Mouse (Mus musculus) lung, postnatal 0 days (tissue): ENCODE results near the gene Ppp4r3a.

ENCODE experiments used
- CTCF ChIP-seq: IDR thresholded peaks from 2 replicates; pipeline ENCODE4 v1.5.1; 2016; ENCODE audit warnings: antibody characterized with exemption, mild to moderate bottlenecking
- EP300 ChIP-seq: IDR thresholded peaks from 2 replicates; pipeline ENCODE4 v1.6.1; 2016; ENCODE audit warnings: antibody characterized with exemption, mild to moderate bottlenecking, control low read depth

- TF ChIP-seq CTCF (peak; percentile 48), EP300 (0 out of 2 replicates have a peak, but pooled peaks have one; percentile 20)
These were observed 65.5 kb downstream of the Ppp4r3a start for GRCm38 (mm10) chr12:101017971-101018371.
